Mouse (Mus musculus) midbrain, embryonic 16.5 days (tissue): Measurements from ENCODE around the gene Epx. TPM values are rescaled to one million over a fixed set of nuclear protein-coding genes. Genes with fewer than 3 reads are reported as not detected.

ENCODE experiments used
- ATAC-seq: fragments of 200-750 bp; cut with Nextera tagmentation; 2 replicates; pipeline ENCODE4 v1.8.0; 2017; ENCODE audit warnings: moderate TSS enrichment
- H3K27ac ChIP-seq: fragments of 300-500 bp; sonication (generic); 2 replicates; pipeline ENCODE4 v1.5.1; 2014; ENCODE audit warnings: mild to moderate bottlenecking, low read length, mixed read lengths
- H3K27me3 ChIP-seq: fragments of 300-500 bp; sonication (generic); 2 replicates; pipeline ENCODE4 v1.6.1; 2014; ENCODE audit warnings: low read depth, low read length, mixed read lengths; ENCODE audit not compliant: control insufficient read depth, insufficient read depth
- H3K36me3 ChIP-seq: fragments of 300-500 bp; sonication (generic); 2 replicates; pipeline ENCODE4 v1.6.1; 2014; ENCODE audit warnings: mild to moderate bottlenecking, low read length, moderate library complexity, mixed read lengths; ENCODE audit not compliant: control insufficient read depth, insufficient read depth
- H3K4me1 ChIP-seq: fragments of 300-500 bp; sonication (generic); 2 replicates; pipeline ENCODE4 v1.6.1; 2014; ENCODE audit warnings: mild to moderate bottlenecking, low read length, mixed read lengths; ENCODE audit not compliant: control insufficient read depth, insufficient read depth
- H3K4me2 ChIP-seq: fragments of 300-500 bp; sonication (generic); 2 replicates; pipeline ENCODE4 v1.6.1; 2014; ENCODE audit warnings: mild to moderate bottlenecking, low read length, mixed read lengths
- H3K4me3 ChIP-seq: fragments of 300-500 bp; sonication (generic); 2 replicates; pipeline ENCODE4 v1.5.1; 2014; ENCODE audit warnings: low read depth, mild to moderate bottlenecking, low read length, moderate library complexity, mixed read lengths
- H3K9ac ChIP-seq: fragments of 300-500 bp; sonication (generic); 2 replicates; pipeline ENCODE4 v1.6.1; 2014; ENCODE audit warnings: low read depth, low read length, mixed read lengths
- H3K9me3 ChIP-seq: fragments of 300-500 bp; sonication (generic); replicated peaks from 2 replicates; pipeline ENCODE4 v1.6.1; 2014; ENCODE audit warnings: mild to moderate bottlenecking, low read length, mixed read lengths; ENCODE audit not compliant: control insufficient read depth, poor library complexity, severe bottlenecking
- WGBS: fragments of 180-500 bp; shearing (Covaris S2); extraction: QIAGEN DNeasy Blood & Tissue Kit; methylation state at CpG from one replicate; pipeline ENCODE4 v1.1.7; 2014; 5-methylcytosine and 5-hydroxymethylcytosine counted together
- polyA plus RNA-seq: library from polyadenylated mRNA; unstranded; fragments of >200 nt; fragmentation: Nextera tagmentation; extraction: Ambion mirVana; gene quantifications from 2 replicates; pipeline ENCODE4 v1.2.1, GENCODE M21; 2015

Epx gene
- polyA plus RNA-seq, result 0.34 and 0.57 TPM in 2 replicates

DNA sequence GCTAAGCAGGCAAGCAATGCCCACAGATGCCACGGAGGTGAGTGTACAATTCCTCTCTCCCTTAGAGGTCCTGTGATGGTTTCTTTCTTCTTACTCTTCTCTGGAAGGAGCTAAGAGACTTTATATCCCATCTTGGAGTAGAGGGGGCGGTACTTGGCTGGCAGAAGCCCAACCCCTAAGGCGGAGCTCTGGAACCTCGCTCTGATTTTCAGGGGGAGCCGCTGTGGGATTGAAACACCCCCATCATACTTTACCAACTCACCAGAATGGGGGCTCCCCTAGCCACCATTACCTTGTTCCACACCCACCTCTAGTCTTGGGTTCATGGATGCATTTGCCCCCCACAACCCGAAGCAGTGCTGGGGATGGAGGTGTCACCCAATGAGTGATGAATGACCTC is at the start of gene Epx:
TSS of gene Epx (minus strand) at position 101 of the 400 bp plus-strand sequence.
- no peak within 1 kb of the TSS for H3K4me3 ChIP-seq
- no peaks in the 10 kb centered on the region for H3K9me3 ChIP-seq
- no peak within 1 kb of the TSS for H3K9ac ChIP-seq
- no peaks in the 10 kb centered on the region for H3K36me3 ChIP-seq
- H3K4me1 ChIP-seq, result no peaks in the 10 kb centered on the region
- ATAC-seq, result no peak
- WGBS, result 82% methylated on average over 6 of the region's 6 CpGs
- no peaks in the 10 kb centered on the region for H3K27me3 ChIP-seq
- no peak within 1 kb of the TSS for H3K4me2 ChIP-seq
- H3K27ac ChIP-seq, result no peak within 1 kb of the TSS

DNA sequence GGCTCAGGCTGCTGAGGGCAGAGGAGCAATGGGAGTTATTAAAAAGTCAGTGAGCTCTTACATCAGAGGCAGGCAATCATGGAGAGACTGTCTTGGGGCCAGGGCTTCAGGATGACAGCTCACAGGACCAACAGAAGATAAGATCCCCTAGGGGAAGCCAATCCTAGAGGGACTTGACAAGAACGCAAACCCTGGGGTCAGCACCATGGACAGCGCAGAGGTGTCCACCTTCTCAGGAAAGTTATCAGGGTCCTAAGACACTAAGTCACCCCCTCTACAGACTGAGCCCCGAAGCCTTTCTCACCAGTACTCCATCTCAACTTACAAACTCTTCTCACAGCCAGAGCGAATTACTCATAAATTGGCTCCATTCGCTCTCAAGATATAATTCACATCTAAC is 45.6 kb upstream of the Epx start, which contains the start of gene Olfr464:
TSS of gene Olfr464 (minus strand) at position 2 of the 400 bp plus-strand sequence.
- H3K9ac ChIP-seq, result no peak within 1 kb of the TSS
- H3K27me3 ChIP-seq, result no peaks in the 10 kb centered on the region
- H3K4me2 ChIP-seq, result no peak within 1 kb of the TSS
- no peak within 1 kb of the TSS for H3K4me3 ChIP-seq
- no peaks in the 10 kb centered on the region for H3K36me3 ChIP-seq
- 31% methylated on average over 5 of the region's 5 CpGs for WGBS
- no peak for ATAC-seq
- H3K4me1 ChIP-seq, result no peaks in the 10 kb centered on the region
- no peaks in the 10 kb centered on the region for H3K9me3 ChIP-seq
- no peak within 1 kb of the TSS for H3K27ac ChIP-seq

DNA sequence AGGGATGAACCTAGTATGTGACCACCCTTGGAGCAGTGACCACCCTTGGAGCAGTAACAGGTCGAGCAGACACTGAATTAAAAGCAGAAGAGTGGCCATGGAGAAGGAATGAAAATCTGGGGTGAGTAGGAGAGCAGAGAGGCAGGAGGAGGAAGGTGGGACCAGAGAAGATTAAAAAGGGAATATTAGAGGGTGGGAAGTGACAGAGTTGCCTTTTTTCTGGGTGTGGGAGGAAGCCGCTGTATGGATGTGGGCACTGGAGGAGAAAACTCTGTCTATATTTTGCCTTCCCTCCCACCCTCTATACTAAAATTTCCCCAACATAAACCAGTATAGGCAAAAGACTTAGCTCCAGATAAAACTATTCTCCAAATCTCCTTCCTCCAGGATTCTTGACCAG is 45.0 kb upstream of the Epx start:
- no peak overlapping the region for H3K9ac ChIP-seq
- H3K9me3 ChIP-seq, result no peaks in the 10 kb centered on the region
- 59% methylated on average over 2 of the region's 2 CpGs for WGBS
- H3K4me3 ChIP-seq, result no peak overlapping the region
- H3K4me2 ChIP-seq, result no peak overlapping the region
- no peaks in the 10 kb centered on the region for H3K36me3 ChIP-seq
- no peaks in the 10 kb centered on the region for H3K27me3 ChIP-seq
- H3K4me1 ChIP-seq, result no peaks in the 10 kb centered on the region
- H3K27ac ChIP-seq, result no peak overlapping the region
- no peak for ATAC-seq

DNA sequence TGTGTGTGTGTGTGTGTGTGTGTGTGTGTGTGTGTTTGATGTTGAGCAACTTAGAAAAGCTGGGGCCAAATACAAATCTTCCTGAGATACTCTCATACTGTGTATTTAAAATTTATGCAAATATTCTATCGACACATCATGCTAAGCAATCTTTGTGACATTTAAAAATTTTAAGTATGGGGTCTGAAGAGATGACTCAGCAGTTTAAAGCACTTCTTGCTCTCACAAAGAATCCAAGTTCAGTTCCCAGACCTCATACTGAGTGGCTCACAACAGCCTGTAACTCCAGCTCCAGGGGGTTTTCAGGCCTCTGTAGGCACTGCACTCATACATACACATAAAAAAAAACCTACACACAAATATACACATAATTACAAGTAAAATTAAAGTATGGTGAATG is 40.7 kb upstream of the Epx start:
- 86% methylated on average over 1 of the region's 1 CpGs for WGBS
- ATAC-seq, result no peak

DNA sequence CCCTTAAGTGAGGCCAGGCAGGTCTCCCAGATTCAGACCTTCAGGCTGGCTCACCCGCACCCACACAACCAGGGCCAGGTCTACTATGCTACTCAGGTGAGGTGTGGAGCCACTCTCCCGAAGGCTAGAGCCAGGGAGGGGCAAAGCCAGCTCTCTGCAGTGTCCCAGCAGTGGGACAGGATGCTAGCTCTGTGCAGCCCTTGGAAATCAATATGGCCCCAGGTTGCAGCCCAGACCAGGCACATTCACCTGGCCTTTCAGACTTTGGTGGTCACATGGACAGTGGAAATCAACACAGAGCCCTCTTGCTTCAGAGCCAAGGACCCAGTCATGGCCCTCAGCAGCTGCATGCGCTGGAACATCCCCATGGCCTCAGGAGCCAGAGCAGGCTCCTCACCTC is 29.0 kb upstream of the Epx start:
- 80% methylated on average over 3 of the region's 3 CpGs for WGBS
- H3K9me3 ChIP-seq, result no peaks in the 10 kb centered on the region
- no peak overlapping the region for H3K4me2 ChIP-seq
- ATAC-seq, result no peak
- H3K36me3 ChIP-seq, result no peaks in the 10 kb centered on the region
- no peak overlapping the region for H3K9ac ChIP-seq
- H3K27ac ChIP-seq, result no peak overlapping the region
- H3K4me3 ChIP-seq, result no peak overlapping the region
- no peaks in the 10 kb centered on the region for H3K27me3 ChIP-seq
- H3K4me1 ChIP-seq, result no peaks in the 10 kb centered on the region

More for the DNA sequence above, 40.7 kb upstream of the Epx start:
- Histone ChIP-seq H3K36me3 (no peaks in the 10 kb centered on the region), H3K27me3 (no peaks in the 10 kb centered on the region), H3K9me3 (no peaks in the 10 kb centered on the region), H3K27ac (no peak overlapping the region), H3K4me2 (no peak overlapping the region), H3K9ac (no peak overlapping the region), H3K4me1 (no peaks in the 10 kb centered on the region), H3K4me3 (no peak overlapping the region)

DNA sequence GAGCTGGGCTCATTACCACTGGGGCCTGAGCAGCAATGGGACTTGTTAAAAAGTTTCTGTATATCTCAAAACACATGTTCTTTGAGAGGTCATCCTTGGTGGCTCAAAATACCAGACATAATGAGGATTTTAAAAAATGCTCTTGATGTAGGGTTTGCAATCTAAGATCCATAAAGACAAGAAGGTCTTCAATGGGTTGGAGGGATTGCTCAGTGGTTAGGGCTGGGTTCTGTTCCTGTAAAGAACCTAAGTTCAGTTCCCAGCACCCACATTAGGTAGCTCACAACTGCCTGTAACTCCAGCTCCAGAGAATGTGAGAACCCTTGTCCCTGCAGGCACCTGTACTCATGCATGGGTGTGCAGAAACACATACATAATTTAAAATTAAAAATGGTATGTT is 22.0 kb upstream of the Epx start, which contains the start of gene Olfr463:
TSS of gene Olfr463 (minus strand) at position 101 of the 400 bp plus-strand sequence.
- H3K4me1 ChIP-seq, result no peaks in the 10 kb centered on the region
- no peak within 1 kb of the TSS for H3K27ac ChIP-seq
- no peaks in the 10 kb centered on the region for H3K9me3 ChIP-seq
- ATAC-seq, result no peak
- H3K27me3 ChIP-seq, result peaks cover 3% of the 10 kb centered on the region; the same call in 1 of the 2 replicates
- no peak within 1 kb of the TSS for H3K4me2 ChIP-seq
- no peak within 1 kb of the TSS for H3K4me3 ChIP-seq
- no peaks in the 10 kb centered on the region for H3K36me3 ChIP-seq
- H3K9ac ChIP-seq, result no peak within 1 kb of the TSS

DNA sequence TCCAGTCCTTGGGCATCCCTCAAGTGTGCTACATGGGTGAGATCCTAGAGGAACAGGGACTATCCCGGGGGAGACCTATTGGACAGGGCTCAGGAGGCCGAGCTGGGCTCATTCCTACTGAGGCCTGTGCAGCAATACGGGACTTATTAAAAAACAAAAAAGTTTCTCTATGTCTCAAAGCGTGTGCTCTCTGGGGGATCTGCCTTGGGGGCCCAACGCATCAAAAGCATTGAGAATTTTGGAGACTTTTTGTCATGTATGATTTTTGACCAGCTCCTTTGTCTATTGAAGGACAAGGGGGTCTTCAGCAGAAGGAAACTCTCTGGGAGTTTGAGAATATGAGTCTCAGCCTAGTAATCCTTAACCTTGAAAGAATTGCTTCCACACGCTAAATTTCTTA is 16.8 kb upstream of the Epx start, which contains the start of gene Olfr462:
TSS of gene Olfr462 (minus strand) at position 101 of the 400 bp plus-strand sequence.
- H3K4me2 ChIP-seq, result no peak within 1 kb of the TSS
- ATAC-seq, result no peak
- H3K9me3 ChIP-seq, result no peaks in the 10 kb centered on the region
- H3K9ac ChIP-seq, result no peak within 1 kb of the TSS
- no peaks in the 10 kb centered on the region for H3K36me3 ChIP-seq
- H3K4me3 ChIP-seq, result no peak within 1 kb of the TSS
- H3K4me1 ChIP-seq, result no peaks in the 10 kb centered on the region
- no peaks in the 10 kb centered on the region for H3K27me3 ChIP-seq
- no peak within 1 kb of the TSS for H3K27ac ChIP-seq
- WGBS, result 92% methylated on average over 6 of the region's 6 CpGs

DNA sequence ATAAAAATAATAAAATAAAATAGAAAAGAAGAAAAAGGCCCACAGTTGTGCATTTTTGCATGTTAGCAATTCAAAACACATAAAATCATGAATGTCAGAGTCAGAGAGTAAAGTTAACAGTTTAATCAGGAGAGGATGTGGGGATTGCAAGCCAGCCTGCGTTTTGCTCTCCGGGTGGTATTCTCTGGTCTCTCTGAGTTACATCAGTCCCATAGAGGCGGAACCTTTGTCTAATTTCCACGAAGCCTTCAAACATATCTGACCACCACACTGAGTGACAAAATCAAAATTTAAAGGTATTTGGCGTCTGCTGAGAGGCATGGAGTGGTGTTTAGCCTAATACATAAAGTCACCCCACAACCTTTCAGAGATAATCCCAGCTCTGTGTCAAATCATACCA is 9.5 kb upstream of the Epx start:
- Histone ChIP-seq H3K9ac (no peak overlapping the region), H3K9me3 (no peaks in the 10 kb centered on the region), H3K4me1 (no peaks in the 10 kb centered on the region), H3K4me3 (no peak overlapping the region), H3K4me2 (no peak overlapping the region), H3K27ac (no peak overlapping the region), H3K36me3 (no peaks in the 10 kb centered on the region), H3K27me3 (no peaks in the 10 kb centered on the region)
- 86% methylated on average over 5 of the region's 5 CpGs for WGBS
- ATAC-seq, result no peak

DNA sequence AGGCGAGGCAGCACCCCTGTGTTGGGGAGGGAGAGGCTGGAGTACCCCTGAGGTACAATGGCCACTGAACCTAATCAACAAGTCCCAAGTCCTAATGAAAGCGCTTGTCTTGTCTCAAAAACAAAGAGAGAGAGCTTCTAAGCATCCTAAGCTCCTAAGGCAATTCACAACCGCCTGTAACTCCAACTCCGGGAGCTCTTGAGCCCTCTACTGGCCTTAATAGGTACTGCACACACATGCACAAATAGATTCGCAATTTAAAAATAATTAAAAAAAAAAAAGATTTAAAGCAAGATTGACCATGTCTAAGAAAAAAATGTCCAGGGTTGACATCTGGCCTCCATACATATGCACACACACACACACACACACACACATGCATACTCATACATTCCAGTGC is 8.2 kb upstream of the Epx start:
- ATAC-seq, result no peak
- H3K27ac ChIP-seq, result no peak overlapping the region

More for the DNA sequence above, 8.2 kb upstream of the Epx start:
- Histone ChIP-seq H3K4me2 (no peak overlapping the region), H3K9me3 (no peaks in the 10 kb centered on the region), H3K36me3 (no peaks in the 10 kb centered on the region), H3K4me1 (no peaks in the 10 kb centered on the region), H3K27me3 (no peaks in the 10 kb centered on the region), H3K9ac (no peak overlapping the region), H3K4me3 (no peak overlapping the region)
- 45% methylated on average over 5 of the region's 5 CpGs for WGBS
